Mouse (Mus musculus) kidney, postnatal 14 days (tissue): ENCODE data around the gene Zfp442.
"Not testable (repeated sequence)": the region's sequence is repeated elsewhere in the genome, so short reads cannot be mapped to it uniquely, and the experiment has no call there.

ENCODE experiments used
- DNase-seq: peaks from one replicate; pipeline ENCODE4 v3.0.0; 2022; ENCODE audit warnings: mixed read lengths

Gene Zfp442

DNA sequence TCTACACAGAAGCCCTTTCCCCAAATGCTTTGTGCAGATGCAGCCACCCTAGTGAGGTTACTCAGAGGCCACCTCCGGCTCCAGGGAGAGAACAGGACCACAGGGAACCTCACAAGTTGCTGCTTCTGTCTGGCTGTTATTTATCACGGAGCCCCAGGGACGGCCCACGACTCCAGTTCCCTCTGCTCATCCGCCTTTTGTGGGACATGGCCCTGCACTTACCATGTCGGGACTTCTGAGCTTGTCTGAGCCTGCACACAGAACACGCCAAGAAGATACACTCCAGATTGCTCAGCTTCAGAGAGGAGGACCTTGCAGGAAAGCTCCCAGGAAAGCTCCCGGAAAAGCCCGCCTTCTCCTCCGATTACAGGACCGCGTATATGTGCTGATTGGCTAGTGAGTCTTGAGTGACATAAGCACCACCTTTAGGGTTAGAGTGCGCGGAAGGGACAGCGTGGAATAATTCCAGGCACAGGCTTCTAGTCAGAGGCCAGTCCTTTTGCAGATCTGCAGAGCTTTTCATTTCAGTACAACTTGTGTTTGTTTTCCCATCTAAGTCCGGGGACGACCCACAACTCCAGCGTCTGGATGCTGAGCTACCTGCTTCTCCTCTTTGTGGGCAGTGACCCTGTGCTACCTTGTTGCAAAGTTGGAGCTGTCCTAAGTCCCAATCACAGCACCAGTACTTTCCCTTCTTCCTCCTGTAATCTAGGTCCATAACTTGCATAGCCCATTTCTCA is at the start of gene Zfp442:
Gene Zfp442, minus strand, starts transcription at position 307 of the 740 bp plus-strand sequence.
- DNase-seq: peak; percentile 86

DNA sequence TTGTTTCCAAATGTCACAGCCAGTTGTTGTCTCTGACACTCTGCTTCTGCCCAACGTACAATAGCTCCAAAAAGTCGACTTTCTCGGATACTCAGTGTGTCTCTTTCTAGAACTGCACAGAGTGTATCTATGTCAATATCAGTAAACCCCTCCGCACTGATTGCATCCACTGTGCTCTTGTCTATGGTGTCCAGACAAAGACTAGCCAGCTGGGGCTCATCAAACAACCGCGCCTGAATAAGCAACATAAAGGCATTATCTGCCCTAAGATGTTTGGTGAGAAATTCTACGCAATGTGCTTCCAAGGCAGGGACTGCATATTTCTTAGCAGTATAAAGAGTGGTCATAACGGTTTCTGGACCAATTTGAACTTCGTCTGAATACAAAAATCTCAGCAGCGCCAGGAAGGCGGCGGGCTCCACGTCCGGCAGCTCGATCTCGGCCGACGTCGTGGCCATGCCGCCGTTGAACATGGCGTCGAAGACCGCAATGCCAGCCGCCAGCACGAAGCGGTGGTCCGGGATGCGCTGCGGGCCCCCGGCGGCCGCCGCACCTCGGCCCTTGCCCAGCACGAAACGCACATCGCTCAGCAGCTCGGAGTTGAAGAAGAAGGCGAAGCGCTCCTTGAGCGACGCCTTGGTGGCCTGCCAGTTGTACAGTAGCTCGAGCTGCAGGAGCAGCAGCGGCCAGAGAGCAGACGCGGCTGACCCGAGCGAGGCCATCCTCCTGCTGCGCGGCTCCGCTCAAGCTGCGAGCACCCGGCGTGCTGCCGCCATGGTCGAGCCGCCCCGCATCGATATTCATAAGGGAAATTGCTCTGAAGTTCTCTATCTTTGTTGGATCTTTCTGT is 49.1 kb upstream of the Zfp442 start:
- not testable (repeated sequence) for DNase-seq

DNA sequence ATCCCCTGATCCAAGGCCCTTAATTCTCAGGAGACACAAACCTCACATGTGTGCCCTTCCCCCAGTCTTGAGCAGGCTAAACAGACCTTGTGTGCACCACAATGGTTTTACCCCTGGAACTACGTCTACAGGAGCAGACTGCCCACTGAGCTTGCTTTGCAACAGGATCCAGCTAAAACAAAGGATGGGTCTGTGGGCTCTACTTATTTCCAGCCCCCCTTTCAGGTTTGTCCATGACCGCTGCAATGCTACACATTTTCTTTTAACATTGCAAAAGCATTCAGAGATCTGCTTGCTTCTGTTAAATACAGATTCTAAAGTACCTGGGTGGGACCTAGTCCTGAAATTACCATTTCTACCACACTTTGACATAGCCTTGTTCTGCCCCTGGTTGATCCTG is 41.7 kb upstream of the Zfp442 start:
- no peak for DNase-seq

DNA sequence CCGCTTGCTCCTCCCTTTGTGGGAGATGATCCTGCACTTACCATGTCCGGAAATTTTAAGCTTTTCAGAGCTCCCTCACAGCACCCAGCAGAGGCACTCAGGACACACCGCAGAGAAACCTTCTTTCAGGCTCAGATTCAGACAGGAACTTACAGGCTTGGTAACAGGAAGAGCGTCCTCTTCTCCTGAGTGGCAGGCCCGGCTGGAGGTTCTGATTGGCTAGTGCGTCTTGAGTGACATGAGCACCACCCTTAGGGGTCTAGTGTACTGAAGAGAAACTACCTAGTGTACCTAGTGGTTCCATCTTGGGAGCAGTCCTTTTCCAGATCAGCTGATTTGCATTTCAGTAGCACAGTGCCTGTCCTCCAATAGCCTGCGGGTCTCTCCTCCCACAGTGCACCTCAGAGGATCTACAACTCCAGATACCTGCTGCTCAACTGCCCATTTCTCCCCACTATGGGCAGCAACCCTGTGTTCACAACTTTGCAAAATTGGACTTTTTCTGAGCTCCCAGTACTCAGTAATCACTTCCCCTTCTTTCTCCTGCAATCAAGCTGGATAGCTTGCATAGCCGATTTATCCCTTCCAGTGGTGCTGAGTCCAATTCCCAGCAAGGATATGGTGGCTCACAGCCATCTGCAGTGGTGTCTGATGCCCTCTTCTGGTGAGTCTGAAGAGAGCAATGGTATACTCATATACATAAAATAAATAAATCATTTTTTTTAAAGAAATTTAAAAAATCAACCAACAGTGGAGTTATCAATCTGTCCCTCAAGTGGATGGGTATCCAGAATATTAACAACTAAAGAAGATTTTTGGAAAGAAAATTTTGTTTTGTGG is 33.9 kb upstream of the Zfp442 start, which contains the start of gene Zfp345:
Gene Zfp345, minus strand, starts transcription at position 153 of the 840 bp plus-strand sequence.
- DNase-seq: not testable (repeated sequence)

DNA sequence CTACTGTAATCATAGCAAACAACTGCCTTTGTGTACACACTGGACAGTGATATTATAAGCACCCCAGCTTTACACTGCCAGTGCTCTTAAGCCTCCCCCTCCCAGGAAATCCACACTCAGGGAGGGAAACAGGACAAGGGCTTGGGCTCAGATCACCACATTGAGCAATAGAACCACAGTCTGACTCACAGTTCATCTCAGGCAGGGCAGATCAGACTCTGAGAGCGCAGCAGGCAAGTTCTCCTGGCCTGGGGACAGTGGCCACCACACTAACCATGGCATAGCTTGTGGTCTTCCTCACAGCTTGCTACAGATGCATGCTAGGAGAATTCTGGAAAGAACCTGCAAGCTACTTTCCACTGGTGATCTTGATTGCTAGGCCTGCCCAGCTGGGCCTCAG is 12.2 kb downstream of the Zfp442 start:
- DNase-seq: not testable (repeated sequence)

DNA sequence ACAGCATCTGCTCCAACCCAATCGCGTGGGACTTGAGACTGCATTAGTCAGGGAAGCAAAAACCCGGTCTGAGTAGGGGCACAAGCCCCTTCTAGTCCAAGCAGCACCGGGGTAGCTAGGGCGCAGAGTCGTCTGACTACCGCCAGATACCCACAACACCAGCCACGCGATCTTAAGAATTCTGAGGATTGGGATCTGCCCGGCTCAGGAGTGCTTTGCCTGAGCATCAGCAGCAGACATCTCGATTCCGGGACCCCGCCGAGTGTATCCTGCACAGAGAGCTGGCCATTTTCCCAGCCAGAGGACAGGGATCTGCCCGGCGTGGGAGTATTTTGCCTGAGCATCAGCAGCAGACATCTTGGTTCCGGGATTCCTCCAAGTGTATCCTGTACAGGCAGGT is 39.1 kb downstream of the Zfp442 start:
- DNase-seq: not testable (repeated sequence)

DNA sequence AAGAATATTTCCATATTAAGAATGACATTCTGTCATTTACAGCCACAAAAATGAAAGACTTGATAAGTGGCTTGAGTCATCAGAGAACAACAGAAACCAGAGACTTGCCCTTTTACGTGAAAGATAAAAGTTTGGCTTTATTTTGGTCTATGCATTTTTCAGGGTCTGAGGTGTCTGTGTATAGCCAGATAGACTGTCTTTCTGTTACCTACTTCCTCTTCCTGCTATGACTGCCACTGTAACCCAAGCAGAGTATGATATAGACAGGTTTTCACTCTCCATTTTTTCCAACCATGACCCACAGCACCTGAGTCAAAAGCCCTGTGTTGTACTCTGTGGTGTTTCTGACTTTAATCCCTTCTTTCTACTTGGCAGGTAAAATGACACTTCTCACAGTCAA is 61.1 kb downstream of the Zfp442 start:
- DNase-seq: no peak

DNA sequence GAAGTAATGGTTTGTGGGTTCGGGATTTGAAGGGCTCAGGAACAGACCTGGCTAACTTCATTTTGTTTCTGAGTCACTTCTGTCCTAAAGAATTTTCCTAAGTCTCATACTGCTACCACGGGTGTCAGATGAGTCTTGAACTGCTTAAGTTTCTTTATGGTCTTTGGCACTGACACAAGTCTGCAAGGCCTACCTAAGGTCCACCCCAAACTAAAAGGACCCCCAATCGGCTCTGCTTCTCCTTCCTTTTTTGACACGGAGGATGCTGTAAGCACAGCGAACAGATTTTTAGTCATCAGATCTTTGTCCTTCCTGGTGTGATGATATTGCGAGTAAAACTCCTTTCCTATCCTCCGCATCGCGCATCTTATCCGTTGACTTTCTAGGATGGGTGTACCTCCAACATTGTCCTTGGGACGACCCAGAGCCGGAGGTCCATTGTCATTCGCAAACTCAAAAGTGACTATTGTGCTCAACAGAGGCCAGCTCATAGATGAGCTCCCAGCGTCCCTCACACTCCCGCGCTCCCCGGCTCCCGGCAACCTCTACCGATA is 65.7 kb downstream of the Zfp442 start:
- DNase-seq: not testable (repeated sequence)

DNA sequence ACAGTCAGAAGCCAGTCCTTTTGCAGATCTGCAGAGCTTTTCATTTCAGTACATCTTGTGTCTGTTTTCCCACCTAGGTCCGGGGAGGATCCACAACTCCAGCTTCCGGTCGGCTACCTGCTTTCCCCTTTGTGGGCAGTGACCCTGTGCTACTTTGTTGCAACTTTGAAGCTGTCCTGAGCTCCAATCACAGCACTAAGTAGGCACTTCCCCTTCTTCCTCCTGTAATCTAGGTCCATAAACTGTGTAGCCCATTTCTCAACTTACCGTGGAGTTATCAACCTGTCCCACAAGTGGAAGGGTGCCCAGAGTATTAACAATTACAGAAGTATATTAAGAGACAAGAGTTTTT is 88.4 kb downstream of the Zfp442 start:
- no peak for DNase-seq

DNA sequence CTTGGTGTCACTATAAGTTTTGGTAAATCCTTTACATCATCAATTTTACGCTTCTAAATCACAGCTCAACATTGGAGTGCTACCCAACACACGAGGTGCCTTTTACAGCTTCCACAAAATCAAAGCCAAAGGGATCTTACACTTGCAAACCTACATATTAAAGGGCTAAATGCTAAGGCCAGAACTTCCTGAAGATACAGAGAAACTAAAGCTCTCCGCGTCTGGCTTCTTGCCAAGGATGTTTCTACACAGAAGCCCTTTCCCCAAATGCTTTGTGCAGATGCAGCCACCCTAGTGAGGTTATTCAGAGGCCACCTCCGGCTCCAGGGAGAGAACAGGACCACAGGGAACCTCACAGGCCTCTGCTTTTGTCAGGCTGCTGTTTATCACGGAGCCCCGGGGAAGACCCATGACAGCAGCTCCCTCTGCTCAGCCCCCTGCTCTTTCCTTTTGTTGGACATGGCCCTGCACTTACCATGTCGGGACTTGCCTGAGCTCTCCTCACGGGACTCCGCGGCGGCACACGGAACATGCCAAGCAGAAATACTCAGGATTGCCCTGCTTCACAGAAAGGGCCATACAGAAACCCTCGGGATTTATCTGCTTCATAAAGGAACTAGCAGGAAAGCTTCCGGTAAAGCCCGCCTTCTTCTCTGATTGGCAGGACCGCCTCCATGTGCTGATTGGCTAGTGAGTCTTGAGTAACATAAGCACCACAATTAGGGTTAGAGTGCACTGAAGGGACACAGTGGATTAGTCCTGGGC is 89.0 kb downstream of the Zfp442 start, which contains the start of gene 3300002I08Rik:
Gene 3300002I08Rik, minus strand, starts transcription at position 653 of the 765 bp plus-strand sequence.
- DNase-seq: peak; percentile 92
